Mouse (Mus musculus) fat pad, adult 2 months (tissue): Measurements from ENCODE around the gene Klhl12.
"Not testable (repeated sequence)": the region's sequence is repeated elsewhere in the genome, so short reads cannot be mapped to it uniquely, and the experiment has no call there.

ENCODE experiments used
- DNase-seq: peaks from one replicate; pipeline ENCODE4 v3.0.0-alpha.2; 2011; ENCODE audit warnings: low read depth, low spot score; ENCODE audit errors: extremely low read depth

Gene Klhl12

GRCm38 (mm10) chr1:134513876-134514590, 58.7 kb downstream of the Klhl12 start:
- peak; percentile 95 for DNase-seq

- DNase-seq: no peak
These were observed 60.6 kb downstream of the Klhl12 start for GRCm38 (mm10) chr1:134515891-134516290.

GRCm38 (mm10) chr1:134516491-134517198, 61.3 kb downstream of the Klhl12 start:
- no peak for DNase-seq

DNA sequence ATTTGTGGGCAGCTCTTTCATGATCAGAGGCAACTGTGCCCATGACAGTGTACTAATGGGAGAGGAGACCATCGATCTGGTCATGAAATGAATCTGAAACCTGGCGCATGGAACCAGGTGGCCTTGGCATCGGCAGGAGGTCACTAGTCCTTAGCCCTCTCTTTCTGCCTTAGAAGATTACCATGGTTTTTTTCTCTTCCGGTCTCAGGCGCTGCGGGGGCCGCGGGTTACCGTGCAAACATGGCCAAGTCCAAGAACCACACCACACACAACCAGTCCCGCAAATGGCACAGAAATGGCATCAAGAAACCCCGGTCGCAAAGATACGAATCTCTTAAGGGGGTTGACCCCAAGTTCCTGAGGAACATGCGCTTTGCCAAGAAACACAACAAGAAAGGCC, 62.5 kb downstream of the Klhl12 start:
- DNase-seq: not testable (repeated sequence)

DNA sequence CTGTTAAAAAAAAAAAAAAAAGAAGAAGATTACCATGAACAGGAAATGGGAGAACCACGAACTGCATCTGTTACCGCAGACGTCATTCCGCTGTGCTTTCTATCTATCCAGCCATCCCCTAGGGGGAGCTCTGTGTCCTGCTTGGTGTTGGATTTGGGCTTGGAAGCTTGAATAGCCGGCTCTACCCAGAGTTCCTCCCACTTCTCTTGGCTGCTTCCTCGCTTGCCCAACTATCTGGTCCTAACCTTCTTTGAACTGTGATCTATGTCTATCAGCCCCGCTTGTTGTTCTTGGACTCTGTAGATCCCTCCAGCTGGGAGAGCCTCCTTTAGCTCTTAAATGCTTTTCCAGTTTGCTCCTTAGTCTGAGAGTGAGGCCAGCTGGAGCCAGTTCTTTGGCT, 63.3 kb downstream of the Klhl12 start:
- peak; percentile 99 for DNase-seq

DNA sequence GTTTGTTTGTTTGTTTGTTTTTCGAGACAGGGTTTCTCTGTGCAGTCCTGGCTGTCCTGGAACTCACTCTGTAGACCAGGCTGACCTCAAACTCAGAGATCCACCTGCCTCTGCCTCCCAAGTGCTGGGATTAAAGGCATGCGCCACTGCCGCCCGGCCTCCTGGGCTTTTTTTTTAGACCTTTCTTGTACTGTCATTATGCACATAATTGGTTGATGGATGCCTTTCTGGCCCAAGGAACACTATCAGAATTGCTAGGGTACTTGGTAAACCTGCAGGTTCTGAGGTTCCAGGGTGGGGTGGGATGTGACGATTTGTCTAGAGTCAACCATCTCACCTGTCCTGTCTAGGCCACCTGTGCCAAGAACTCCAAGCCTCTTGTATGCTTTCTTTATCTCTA, 63.9 kb downstream of the Klhl12 start:
- not testable (repeated sequence) for DNase-seq

- no peak for DNase-seq
These were observed 64.8 kb downstream of the Klhl12 start for GRCm38 (mm10) chr1:134520001-134520721.

DNA sequence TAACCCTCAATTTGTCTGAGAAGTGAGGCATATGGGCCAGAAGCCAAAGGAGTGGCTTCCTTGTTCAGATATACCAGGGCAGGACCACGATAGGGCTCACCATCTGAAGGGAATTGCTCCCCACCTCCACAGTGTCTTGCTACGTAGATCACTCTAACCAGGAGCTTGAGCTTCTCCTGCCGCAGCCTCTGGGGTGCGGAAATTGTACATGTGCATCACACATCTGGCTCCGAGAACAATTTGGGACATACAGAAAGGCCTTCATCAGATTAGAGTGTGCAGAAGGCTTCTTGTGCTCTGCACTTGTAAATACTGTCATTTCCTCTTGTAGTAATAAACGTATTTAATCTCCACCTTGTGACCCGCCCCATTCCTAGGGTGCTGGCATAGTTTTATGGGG, 65.8 kb downstream of the Klhl12 start:
- DNase-seq: no peak

GRCm38 (mm10) chr1:134522325-134522724, 67.0 kb downstream of the Klhl12 start:
- DNase-seq: peak; percentile 78

GRCm38 (mm10) chr1:134524424-134524823, 69.1 kb downstream of the Klhl12 start:
- no peak for DNase-seq

- DNase-seq: no peak
These were observed 69.7 kb downstream of the Klhl12 start for GRCm38 (mm10) chr1:134525015-134525414.

DNA sequence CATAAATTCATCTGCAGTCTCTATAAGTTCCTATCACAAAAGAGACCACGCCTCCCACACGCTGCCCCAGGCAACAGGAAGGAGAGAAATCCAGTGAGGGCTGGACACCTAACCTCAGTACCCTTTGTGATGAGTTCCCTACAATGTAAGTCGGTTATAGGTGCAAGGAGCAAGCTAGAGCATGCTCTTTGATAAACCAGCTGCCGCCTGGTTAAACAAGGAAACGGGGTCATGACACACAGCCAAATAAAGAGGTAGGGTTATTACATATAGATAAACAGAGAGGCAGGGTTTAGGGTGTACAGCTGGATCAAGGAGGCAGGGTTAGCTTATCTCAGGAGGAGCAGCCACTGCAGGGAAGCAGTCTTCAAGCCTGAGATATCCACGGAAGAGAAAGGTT, 71.4 kb downstream of the Klhl12 start:
- DNase-seq: no peak

DNA sequence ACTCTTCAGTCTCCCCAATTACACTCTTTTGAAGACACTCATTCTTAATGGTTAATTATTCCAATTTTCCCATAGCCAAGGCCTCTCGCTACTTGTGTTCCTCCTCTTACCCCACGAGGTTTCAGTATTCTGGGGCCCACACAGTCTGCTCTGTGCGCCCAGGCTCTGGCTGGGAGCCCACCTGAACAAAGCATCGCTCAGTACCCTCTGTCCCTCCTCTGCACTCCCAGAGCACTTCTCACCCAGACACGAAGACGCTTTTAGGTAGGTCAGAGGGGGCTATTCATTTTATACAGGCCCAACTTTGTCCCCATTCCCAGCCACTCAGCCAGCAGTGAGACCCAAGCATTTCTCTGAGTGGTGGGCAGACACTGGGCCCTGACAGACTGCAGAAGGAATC, 75.3 kb downstream of the Klhl12 start:
- DNase-seq: no peak

GRCm38 (mm10) chr1:134533710-134534109, 78.4 kb downstream of the Klhl12 start:
- not testable (repeated sequence) for DNase-seq

DNA sequence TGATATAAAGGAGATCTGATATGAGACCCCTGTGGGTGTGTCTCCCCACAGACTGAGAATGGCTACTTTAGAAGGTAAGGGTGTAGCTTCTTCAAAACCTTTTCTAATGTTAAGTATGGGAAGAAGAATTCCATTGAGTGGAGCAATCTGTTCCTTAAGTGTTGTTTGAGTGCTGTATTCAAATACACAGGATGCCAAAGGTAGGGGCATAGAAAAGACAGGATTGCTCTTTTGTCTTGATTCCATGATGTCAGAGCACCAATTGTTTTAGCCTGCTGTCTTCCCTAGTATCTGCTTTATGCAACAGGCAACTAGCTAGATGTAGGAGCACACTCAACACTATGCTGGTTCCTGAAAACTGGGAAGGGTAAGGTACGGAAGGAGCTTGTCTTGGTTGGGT, 79.7 kb downstream of the Klhl12 start:
- no peak for DNase-seq

GRCm38 (mm10) chr1:134535513-134535912, 80.2 kb downstream of the Klhl12 start:
- no peak for DNase-seq

GRCm38 (mm10) chr1:134540610-134541009, 85.3 kb downstream of the Klhl12 start:
- DNase-seq: no peak
